Mouse (Mus musculus) natural killer cell, adult 2 months (primary cell): ENCODE measurements around the gene Padi1.
A peak's percentile ranks its signal among the peaks of the same experiment; 100 is the strongest.

ENCODE experiments used
- DNase-seq, 2 experiments: peaks; one replicate each; pipeline ENCODE4 v3.0.0; 2022; ENCODE audit warnings: low spot score in 2 of 2

Padi1 gene

GRCm38 (mm10) chr4:140845666-140846065, at the start of gene Padi1:
Gene Padi1, minus strand, starts transcription at chr4:140845778.
- no peak for DNase-seq

GRCm38 (mm10) chr4:140892163-140892530, 46.6 kb upstream of the Padi1 start:
- DNase-seq: no peak

GRCm38 (mm10) chr4:140891525-140892162, 46.1 kb upstream of the Padi1 start:
- no peak for DNase-seq

GRCm38 (mm10) chr4:140883852-140884251, 38.3 kb upstream of the Padi1 start:
- DNase-seq: no peak

- no peak for DNase-seq
Measured at GRCm38 (mm10) chr4:140882981-140883380, 37.4 kb upstream of the Padi1 start.

GRCm38 (mm10) chr4:140882365-140882764, 36.8 kb upstream of the Padi1 start:
- no peak for DNase-seq

- no peak for DNase-seq
Measured at GRCm38 (mm10) chr4:140881771-140882170, 36.2 kb upstream of the Padi1 start.

GRCm38 (mm10) chr4:140881026-140881670, 35.6 kb upstream of the Padi1 start:
- no peak for DNase-seq

- no peak for DNase-seq
Measured at GRCm38 (mm10) chr4:140880207-140880606, 34.6 kb upstream of the Padi1 start.

GRCm38 (mm10) chr4:140879739-140880138, 34.2 kb upstream of the Padi1 start:
- DNase-seq: no peak

- DNase-seq: no peak
Measured at GRCm38 (mm10) chr4:140879116-140879515, 33.5 kb upstream of the Padi1 start.

- no peak for DNase-seq
Measured at GRCm38 (mm10) chr4:140878655-140879054, 33.1 kb upstream of the Padi1 start.

- no peak for DNase-seq
Measured at GRCm38 (mm10) chr4:140877441-140877840, 31.9 kb upstream of the Padi1 start.

- no peak for DNase-seq
Measured at GRCm38 (mm10) chr4:140876681-140877080, 31.1 kb upstream of the Padi1 start.

- no peak for DNase-seq
Measured at GRCm38 (mm10) chr4:140876161-140876560, 30.6 kb upstream of the Padi1 start.

- no peak for DNase-seq
Measured at GRCm38 (mm10) chr4:140873011-140873410, 27.4 kb upstream of the Padi1 start.

GRCm38 (mm10) chr4:140872686-140872992, 27.1 kb upstream of the Padi1 start:
- DNase-seq: no peak

GRCm38 (mm10) chr4:140871851-140872685, 26.5 kb upstream of the Padi1 start:
- no peak for DNase-seq

- DNase-seq: no peak
Measured at GRCm38 (mm10) chr4:140871376-140871775, 25.8 kb upstream of the Padi1 start.

- DNase-seq: no peak
Measured at GRCm38 (mm10) chr4:140870876-140871275, 25.3 kb upstream of the Padi1 start.

- DNase-seq: no peak
Measured at GRCm38 (mm10) chr4:140869945-140870344, 24.4 kb upstream of the Padi1 start.

- peak in 1 of 2 experiments; percentile 34 for DNase-seq
Measured at GRCm38 (mm10) chr4:140868484-140869190, 23.1 kb upstream of the Padi1 start.
